Mouse (Mus musculus): ENCODE results near the gene Folr1. TPM values are rescaled to one million over a fixed set of nuclear protein-coding genes. Genes with fewer than 3 reads are reported as not detected.

The Folr1 gene
- polyA plus RNA-seq, 1 experiment from 2014 or later, result 12.1 TPM

Other genes with a start within 250 kb of the Folr1 start
- 29.4 and 34.1 TPM in 2 replicates for gene Clpb, start 207.2 kb downstream of the Folr1 start, polyA plus RNA-seq (2014; fragmentation: Nextera tagmentation; extraction: Ambion mirVana)
- 5.2 and 6.3 TPM in 2 replicates for gene Phox2a, start 52.5 kb downstream of the Folr1 start, polyA plus RNA-seq (2014; fragmentation: Nextera tagmentation; extraction: Ambion mirVana)
- gene Inppl1, start 32.6 kb downstream of the Folr1 start, polyA plus RNA-seq (2014; fragmentation: Nextera tagmentation; extraction: Ambion mirVana), result 22.5 and 25.2 TPM in 2 replicates
- 0.73 and 2.1 TPM in 2 replicates for gene Folr2, start 13.6 kb downstream of the Folr1 start, polyA plus RNA-seq (2014; fragmentation: Nextera tagmentation; extraction: Ambion mirVana)
- 90.2 and 91.3 TPM in 2 replicates for gene Anapc15, start 7.1 kb downstream of the Folr1 start, polyA plus RNA-seq (2014; fragmentation: Nextera tagmentation; extraction: Ambion mirVana)
- gene Lamtor1, start 35.1 kb upstream of the Folr1 start, polyA plus RNA-seq (2014; fragmentation: Nextera tagmentation; extraction: Ambion mirVana), result 127 TPM in 2 replicates
- gene Tomt, start 35.6 kb upstream of the Folr1 start, polyA plus RNA-seq (2014; fragmentation: Nextera tagmentation; extraction: Ambion mirVana), result 0.48 and 0.89 TPM in 2 replicates
- gene Lrrc51, start 63.1 kb upstream of the Folr1 start, polyA plus RNA-seq (2014; fragmentation: Nextera tagmentation; extraction: Ambion mirVana), result 11.4 and 12.2 TPM in 2 replicates
- gene Numa1, start 63.3 kb upstream of the Folr1 start, polyA plus RNA-seq (2014; fragmentation: Nextera tagmentation; extraction: Ambion mirVana), result 86.9 and 88.9 TPM in 2 replicates
- gene Il18bp, start 147.9 kb upstream of the Folr1 start, polyA plus RNA-seq (2014; fragmentation: Nextera tagmentation; extraction: Ambion mirVana), result 3.1 and 4.4 TPM in 2 replicates
- gene Rnf121, start 194.7 kb upstream of the Folr1 start, polyA plus RNA-seq (2014; fragmentation: Nextera tagmentation; extraction: Ambion mirVana), result 27.1 and 29.8 TPM in 2 replicates
- gene Xndc1, start 194.7 kb upstream of the Folr1 start, polyA plus RNA-seq (2014; fragmentation: Nextera tagmentation; extraction: Ambion mirVana), result 19.5 and 23.3 TPM in 2 replicates
- 1.0 and 2.0 TPM in 2 replicates for gene Xntrpc, start 194.9 kb upstream of the Folr1 start, polyA plus RNA-seq (2014; fragmentation: Nextera tagmentation; extraction: Ambion mirVana)
- 0.28 and 0.42 TPM in 2 replicates for gene Trpc2, start 212.3 kb upstream of the Folr1 start, polyA plus RNA-seq (2014; fragmentation: Nextera tagmentation; extraction: Ambion mirVana)
- 0.88 and 0.96 TPM in 2 replicates for gene Art1, start 231.0 kb upstream of the Folr1 start, polyA plus RNA-seq (2014; fragmentation: Nextera tagmentation; extraction: Ambion mirVana)
- gene Art5, start 238.7 kb upstream of the Folr1 start, polyA plus RNA-seq (2014; fragmentation: Nextera tagmentation; extraction: Ambion mirVana), result 2.2 and 2.3 TPM in 2 replicates
- not detected in 2 replicates for gene Chrna10, start 246.0 kb upstream of the Folr1 start, polyA plus RNA-seq (2014; fragmentation: Nextera tagmentation; extraction: Ambion mirVana)